Mouse (Mus musculus) embryonic fibroblast, embryonic 13.5 days (primary cell): Measurements from ENCODE around the gene Znrf4.

Source experiments
- CTCF ChIP-seq: IDR thresholded peaks from 2 replicates; pipeline ENCODE4 v1.5.1; 2011; ENCODE audit warnings: mild to moderate bottlenecking, control low read depth, low read length, moderate library complexity, borderline replicate concordance; ENCODE audit not compliant: insufficient read depth
- POLR2A ChIP-seq: IDR thresholded peaks from 2 replicates; pipeline ENCODE4 v1.6.1; 2011; ENCODE audit warnings: low read depth, mild to moderate bottlenecking, control low read depth, low read length, moderate library complexity

GRCm38 (mm10) chr17:56558448-56558847 lies 46.2 kb upstream of the Znrf4 start:
- TF ChIP-seq CTCF (peak; percentile 49; the same call in 1 of the 2 replicates), POLR2A (no peak)
